Mouse (Mus musculus) small intestine, adult 2 months (tissue): ENCODE measurements around the gene Arhgap22.

ENCODE experiments used
- CTCF ChIP-seq: fragments of 200-500 bp; IDR thresholded peaks from 2 replicates; pipeline ENCODE4 v1.5.1; 2012; ENCODE audit warnings: low read depth, mild to moderate bottlenecking, control low read depth, inconsistent platforms, low read length, moderate library complexity, mixed read lengths; ENCODE audit not compliant: insufficient replicate concordance, insufficient read length; ENCODE audit errors: extremely low read depth
- POLR2A ChIP-seq: fragments of 200-500 bp; IDR thresholded peaks from 2 replicates; pipeline ENCODE4 v1.6.1; 2012; ENCODE audit warnings: low read depth, mild to moderate bottlenecking, control low read depth, inconsistent platforms, low read length, moderate library complexity

- peak; percentile 32; the same call in 1 of the 2 replicates for TF ChIP-seq CTCF
- TF ChIP-seq POLR2A = no peak
Observed at GRCm38 (mm10) chr14:33246476-33246875, 32.6 kb downstream of the Arhgap22 start.
